Mouse (Mus musculus) layer of hippocampus, postnatal 14 days (tissue): ENCODE measurements at regions not wholly inside any gene's neighbourhood (a gene's known extent, or its start where the extent isn't known, plus 50 kb on each side); places are given as distances from the start of the nearest gene placed in this dataset.

ENCODE experiments used
- DNase-seq, 2 experiments: peaks; one replicate each; pipeline ENCODE4 v3.0.0; 2021 to 2022; ENCODE audit warnings: low spot score in 2 of 2, mixed read lengths in 1 of 2

DNA sequence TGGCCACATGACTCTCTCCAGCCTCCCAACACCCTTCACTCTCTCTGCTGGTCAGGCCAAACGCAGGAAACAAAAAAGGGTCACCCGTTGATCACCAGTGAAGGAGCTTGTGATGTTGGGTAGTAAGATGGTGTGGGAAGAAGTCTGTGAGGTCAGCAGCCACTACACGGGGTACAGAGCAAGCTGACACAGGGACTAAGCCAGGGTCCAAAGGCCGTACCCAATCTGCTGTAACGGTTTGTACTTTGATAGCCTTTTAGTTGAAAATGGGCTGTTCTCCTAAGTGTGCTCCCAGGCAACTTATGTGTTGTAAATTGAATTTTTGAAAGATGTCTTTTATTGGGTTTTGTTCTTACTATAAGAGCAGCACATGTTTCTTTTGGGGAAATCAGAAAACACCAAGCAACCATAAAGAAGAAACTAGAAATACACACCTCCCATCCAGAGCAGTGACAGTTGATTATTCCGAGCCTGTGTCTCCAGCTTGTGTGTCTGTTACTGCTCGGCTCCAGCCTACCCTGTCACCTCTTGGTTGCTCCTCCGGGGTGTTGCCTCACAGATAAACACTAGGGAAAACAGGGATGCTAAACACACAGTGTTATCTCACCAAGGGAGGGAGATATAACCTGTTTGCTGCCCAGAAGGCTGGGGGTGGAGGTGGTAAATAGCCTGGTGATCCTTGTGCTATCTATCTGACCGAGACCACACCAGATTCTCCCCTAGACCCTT is 158.4 kb upstream of the Usp24 start:
- DNase-seq, result no peak

DNA sequence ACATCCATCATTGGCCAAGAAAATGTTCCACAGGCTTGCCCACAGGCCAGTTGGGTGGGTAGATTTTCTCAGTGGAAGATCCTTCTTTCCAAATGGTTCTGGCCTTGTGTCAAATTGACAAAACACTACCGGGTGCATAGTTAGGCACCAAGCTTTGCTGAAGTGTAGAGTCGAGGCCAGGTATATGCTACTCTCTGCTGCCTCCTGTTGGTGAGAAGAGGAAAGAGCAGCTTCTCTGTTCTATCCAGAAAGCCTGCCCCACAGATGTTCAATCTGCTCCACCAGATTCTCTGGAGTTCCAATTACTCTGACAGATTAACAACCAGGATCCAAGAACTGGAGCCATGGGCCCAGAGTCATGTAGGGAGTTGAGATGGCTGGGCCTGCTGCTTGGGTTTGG is 154.4 kb upstream of the Usp24 start:
- peak in 1 of 2 experiments; percentile 31 for DNase-seq

DNA sequence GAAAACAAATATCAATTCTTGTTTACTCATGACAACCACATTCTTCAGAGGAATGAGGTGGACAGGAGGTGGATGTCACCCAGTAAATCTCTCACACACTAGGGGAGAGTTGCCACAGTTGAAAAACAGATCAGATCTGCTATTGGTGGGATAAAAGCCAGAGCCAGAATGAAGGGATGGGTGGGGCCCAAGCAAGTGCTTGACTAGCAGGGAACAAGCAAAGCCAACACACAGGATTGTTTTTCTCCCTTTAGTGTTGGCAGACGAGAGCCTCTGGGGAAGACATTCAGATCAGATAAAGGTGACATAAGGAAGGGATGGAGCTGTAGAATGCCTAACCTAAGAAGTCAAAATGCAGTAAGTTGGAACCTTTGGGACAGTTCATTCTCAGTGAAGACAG is 153.5 kb upstream of the Usp24 start:
- DNase-seq, result no peak

DNA sequence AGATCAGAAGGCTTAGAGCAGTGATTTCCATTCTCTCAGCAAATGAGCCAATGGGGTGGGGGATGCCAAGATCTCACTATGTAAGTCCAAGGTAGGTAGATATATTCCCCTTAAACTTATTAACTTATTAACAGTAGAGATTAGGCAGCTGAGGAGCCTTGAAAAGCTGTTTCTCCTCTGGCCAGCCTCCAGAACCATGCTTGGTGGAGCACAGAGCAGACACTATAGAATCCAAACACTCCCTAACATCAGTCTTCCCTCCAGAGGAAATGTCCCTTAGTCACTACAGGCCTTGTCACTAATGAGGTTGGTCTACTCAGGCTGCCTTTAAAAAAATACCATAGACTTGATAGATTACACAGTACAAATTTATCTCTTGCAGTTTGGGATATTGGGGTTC is 152.8 kb upstream of the Usp24 start:
- no peak for DNase-seq

DNA sequence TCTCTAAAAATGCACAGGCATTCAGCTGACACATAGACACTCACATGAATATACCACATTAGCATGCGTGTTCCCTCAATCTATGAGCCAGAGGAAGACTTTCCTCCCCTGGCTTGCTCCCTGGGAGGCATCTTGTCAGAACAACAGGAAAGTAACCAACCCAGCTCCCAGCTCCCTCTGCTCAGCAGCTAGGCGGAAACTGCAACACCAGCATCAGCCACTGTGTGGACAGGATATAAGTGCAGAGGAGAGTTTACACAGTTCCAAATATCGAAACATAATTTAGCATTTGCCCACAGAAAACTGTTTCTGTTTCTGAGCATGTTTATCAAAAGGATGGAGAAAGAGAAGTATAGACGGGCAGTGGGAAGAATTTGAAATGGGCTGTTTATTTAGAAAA is 148.3 kb upstream of the Usp24 start:
- no peak for DNase-seq

DNA sequence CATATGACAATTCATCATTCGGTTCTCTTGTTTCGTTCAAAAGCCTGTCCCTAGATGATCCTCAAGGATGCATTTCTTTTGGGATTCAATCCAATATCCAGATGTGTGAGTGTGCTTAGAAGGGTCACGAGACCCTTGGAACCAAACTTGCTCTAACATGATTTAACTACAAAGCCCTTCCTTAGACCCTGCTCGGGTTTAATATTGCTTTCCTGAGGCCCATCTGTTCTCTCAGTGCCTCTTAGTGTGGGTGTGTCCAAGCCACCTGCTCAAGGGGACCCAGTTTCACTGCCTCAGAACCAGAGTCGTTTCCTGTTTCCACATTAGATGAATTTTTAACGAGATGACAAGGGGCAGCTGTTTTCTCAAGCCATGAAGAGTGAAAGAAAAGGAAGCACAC is 147.3 kb upstream of the Usp24 start:
- DNase-seq, result no peak

DNA sequence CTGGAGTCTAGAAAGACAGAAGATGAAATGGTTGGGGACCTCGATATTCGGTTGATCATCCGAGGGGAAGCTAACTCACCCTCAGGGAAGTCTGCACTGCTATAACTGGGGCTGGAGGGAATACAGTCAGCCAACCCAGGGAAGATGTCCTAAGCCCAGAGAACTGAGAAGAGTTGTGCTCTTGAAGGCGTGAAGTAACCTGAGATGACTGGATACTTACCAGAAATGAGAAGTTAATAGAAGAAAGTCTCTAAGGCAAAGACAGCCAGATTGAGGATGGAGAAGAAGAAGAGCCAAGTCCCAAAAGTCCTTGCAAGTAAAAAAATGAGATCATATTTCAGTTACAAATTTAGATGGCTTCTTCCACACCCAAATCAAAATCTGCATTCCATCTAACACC is 146.5 kb upstream of the Usp24 start:
- DNase-seq, result no peak

DNA sequence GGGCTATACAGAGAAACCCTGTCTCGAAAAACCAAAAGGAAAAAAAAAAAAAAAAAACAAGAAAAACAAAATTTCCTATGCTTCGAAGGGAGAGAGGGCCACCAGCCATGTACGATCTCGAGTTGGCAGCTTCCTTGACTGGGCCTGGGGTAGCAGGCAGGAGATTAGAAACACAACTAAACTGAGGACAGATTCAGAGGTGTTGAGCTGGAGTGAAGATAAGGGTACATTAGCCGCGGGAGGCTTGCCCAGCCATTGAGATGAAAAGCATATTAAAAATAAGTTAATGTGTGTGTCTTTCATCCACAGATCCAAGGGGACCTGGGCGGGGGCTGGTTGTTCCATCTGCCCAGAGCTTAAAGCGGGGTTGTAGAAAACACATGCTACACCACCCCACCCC is 145.3 kb upstream of the Usp24 start:
- no peak for DNase-seq

DNA sequence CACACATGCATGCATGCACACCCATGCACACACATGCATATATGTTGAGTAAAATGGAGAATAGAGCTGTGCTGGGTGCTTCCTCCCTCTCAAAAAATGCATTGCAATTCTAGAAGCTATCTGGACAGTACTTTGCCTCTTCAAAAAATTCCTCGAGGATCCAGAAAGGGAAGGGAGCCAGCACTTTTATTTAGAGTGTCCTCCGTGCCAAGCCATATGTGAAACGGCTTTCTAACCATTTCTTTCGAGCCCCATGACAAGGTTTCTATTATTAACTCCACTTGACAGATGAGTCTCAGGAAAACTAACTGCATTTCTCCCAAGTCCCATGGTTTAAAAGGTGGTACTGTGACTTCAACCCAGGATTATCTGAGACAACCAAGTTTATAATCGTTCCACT is 140.7 kb upstream of the Usp24 start:
- no peak for DNase-seq

DNA sequence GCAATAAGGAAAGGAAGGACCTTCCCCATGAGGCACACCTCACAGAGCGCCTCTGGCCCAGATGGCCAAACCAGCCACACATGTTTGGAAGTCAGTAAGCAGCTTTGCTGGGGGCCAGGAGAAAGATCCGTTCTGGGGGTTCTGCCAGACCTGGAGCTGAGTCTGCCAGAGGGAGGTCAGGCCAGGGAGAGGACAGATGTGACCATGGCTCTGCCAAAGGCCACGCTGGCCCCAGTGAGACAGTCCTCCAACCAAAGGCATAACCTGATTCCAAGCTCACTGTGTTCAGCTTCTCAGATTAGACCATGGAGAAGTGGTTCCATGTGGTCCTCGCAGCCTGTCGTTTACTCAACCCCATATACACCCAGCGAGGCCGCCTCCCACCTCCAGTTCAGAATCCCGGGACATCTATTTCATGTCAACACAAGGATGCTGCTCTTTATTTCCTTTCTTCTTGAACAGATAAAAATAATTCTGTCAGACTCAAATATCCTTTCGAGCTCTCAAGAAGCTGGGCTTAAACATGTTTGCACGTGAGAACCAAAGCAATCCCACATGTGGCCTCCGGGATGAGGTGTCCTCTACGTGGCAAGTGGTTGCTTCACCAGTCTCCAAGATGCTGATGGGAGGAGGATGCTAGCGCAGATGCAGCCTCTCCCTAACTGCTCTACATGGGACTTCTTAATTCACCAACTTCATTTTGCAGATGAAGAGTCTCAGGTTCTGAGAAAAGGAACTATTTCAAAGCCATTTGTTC is 130.1 kb upstream of the Usp24 start:
- no peak for DNase-seq

DNA sequence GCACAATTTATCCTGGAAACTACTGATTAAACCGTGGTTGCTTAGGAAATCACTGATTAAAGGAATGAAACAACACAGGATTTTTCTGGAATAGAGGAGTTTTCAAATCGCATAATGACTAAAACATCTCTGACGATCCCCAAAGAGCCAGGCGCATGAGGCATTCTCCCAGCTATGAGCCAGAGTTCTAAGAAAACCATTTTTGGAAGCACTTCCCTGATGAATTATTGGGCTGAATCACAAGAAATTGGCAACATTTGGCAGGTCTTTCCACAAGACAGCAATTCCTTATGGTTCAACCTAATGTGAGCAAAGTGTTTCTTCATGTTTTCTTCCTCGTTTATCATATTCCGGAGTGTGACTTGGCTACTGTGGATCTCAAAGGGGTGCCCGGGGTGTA is 129.3 kb upstream of the Usp24 start:
- DNase-seq, result peak in 1 of 2 experiments; percentile 40

DNA sequence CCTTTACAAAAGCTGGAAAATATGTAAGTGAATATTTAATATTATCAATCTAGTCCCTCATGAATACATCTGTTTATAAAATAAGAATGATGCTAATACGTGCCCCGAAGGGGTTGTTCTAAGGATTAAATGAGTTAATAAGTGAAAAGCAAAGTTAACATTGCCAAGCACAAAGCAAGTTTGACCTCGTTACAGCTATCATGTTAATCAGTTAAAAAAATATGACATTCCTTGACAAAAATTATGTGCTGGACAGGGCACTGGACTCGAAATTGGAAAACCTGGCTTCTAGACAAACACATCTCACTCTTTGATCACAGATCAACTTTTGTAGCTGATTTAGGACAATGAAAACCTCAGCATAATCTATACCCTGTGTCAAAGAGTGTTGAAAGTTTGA is 125.8 kb upstream of the Usp24 start:
- DNase-seq, result no peak

DNA sequence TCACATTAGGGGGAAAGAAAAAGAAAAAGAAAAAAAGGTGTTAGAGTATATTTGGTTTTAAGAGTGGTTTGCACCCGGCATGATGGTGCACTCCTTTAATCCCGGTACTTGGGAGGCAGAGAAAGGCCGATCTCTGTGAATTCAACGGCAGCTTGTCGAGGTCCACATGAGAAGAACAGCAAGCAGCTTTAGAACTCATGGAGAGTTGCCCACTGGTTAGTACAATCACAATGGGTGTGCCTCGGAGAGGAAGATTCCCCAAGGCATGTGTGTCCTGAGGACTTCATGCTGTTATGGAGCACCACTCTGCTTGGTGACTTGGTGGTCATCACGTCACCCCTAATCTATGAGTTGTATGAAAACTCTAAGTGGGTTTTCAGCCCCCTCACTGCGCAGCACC is 124.7 kb upstream of the Usp24 start:
- no peak for DNase-seq

DNA sequence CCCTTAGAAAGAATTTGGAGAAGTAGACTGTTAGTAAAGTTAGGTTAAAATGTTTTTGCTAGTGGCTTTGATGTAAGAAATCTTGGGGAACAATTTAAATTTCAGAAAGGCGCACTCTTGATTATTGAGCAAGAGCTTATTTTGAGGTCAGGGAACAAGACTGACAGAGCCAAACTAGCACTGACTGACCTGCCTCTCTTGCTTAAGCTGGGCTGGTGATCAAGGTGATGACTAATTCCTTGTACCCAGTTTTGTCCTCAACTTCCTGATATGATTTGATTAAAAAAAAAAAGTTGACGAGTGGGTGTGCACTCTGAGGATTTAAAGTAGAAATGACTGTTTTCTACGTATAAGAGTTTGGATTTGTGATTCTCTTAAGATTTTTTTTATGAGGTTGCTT is 124.2 kb upstream of the Usp24 start:
- DNase-seq, result no peak

DNA sequence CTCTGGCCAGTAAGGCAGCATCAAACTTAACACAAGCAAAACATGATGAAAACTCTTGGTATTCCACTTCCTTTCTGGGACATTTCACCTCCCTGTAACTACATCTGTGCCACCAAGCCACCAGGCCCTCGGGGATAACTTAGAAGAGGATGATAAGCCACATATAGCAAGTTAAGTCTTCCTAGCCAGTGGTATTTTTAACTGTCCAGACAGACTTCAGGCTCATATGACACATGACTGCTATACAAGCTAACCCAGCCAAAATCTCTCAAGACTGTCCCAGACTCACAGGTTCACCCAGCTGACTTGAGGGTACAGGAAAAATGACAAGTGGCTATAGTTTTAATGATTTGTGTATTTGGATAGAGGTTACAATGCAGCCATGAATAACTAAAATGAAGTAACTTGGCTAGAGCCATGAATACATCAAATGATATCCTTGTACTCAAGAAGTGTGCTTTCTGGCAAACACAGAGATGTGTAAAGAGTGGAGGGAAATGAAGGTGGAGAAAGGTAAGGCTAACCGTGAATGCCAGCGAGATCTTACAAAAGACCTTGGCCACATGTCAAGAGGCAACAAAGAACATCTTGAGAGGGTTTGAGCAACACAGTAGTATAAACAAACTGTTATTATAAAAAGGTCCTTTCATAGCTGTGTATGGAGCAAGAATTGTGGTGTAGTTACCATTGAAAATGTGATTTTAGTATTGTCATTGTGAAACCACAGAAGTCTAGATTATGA is 122.6 kb upstream of the Usp24 start:
- DNase-seq, result no peak

DNA sequence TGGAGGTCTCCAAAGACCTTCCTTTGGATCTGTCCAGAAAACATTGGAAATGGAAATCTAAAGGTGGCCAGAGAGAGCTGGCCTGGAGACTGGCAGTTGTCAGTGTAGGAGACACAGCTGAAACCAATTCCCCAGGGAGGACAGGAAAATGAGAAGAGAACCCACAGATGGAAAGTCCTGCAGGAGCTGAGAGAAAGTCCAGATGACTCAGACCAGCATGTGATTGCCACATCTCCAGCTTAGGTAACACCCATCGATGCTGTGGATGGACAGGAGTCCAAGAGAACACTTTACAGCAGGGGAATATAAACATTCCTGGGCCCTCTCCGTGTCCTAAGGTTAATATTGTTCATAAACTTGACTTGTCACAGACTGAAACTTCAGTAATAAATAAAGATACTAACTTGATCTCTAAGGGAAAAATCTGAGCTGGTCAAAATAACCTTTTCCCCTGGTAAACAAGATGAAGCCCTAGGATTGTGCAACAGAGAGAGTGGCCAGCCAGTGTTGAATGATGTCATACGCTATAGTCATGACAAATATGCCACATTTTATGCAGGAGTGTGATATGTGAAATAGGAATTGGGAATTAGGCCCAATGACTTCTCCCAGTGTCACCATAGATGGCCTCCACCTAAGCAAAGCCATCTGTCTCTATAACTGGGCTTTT is 120.4 kb upstream of the Usp24 start:
- DNase-seq, result no peak

DNA sequence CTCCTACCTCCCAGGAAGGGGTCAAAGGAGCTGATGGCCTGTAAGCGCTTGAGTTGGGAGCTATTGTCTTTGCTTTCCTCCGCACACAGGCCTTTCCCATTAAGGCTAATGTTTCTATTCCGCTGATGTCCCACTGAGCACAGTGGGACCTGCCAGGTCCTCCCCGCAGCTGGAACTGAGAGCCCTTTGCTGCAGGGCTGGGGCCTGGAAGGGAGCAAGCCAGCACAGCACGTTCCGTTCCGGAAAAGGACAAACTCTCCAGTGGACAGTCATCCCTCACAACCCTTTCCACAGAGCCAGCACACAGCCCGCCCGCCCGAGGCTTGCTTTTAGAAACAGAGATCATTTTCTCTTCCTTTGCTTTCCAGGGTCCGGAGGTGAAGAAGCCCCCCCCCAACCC is 116.2 kb upstream of the Usp24 start:
- DNase-seq, result peak in 1 of 2 experiments; percentile 61

DNA sequence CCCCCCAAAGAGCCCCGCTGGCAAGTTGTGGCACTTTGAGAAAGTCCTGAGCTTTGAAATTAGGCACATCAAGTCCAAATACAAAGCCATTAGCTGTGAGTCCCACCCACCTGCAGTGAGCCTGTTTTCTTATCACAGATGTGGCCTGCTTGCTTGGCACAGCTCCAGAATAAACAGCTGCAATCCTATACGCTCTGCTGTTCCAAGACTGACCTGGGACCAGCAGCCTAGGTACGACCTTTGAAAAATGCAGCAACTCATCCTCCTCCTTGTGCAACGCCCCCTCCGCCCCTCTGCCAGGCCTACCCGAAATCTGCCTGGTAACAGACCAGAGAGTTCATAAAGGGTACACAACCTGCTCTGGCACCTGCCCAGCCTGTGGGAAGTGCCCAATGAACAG is 115.8 kb upstream of the Usp24 start:
- DNase-seq, result peak in 1 of 2 experiments; percentile 24

DNA sequence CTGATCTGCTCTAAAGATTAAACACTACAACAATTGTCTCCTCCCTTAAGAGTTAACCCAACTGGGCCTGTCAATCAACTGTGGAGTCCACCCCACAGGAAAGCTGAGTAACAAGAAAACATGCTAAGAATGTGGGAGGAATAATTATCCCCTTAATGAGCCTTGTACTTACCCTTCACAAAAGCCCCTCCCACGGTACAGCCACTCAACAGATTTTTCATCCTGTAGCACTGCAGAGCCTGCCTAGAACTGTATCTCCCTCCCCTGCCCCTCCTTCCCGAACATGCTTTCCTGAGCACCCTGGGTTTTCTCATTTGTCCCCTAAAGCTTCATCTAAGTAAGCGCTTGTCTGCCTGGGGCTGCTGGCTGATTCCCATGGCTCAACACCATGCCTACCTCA is 113.5 kb upstream of the Usp24 start:
- DNase-seq, result peak in 1 of 2 experiments; percentile 34

DNA sequence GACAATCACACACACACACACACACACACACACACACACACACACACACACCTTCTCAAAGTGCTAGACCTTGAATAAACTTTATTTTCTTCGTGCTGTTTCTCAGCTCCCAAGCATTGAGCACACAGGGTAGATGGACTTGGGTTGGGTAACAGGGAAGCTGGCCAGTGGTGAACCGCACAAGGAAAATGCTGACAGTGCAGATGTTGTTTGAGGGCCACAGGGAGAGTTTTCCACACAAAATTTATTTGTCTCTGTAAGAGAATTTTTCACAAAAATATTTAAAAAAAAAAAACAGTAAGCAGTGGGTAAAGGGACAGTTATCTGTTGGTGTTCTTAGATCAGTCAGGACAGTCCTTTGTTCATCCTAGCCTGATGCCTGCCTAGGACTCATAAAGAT is 110.8 kb upstream of the Usp24 start:
- DNase-seq, result no peak

DNA sequence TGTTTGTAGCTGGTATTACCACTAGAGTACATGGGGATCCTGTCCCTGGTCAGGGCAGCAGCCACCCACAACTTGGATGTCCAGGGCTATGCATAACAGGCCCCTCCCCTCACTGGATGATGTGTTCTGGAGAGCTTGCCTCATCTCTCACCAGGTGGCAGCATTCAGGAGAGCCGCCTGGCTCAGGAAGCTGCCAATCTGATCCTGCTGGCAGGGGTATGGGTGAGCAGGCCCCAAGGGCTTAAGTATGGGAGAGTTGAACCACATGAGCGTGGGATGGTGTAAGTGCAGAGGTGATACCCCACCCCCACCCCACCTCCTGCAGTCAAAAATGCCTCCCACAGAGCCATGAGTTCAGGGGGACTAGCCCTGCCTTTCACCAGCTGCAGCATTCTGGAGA is 110.0 kb upstream of the Usp24 start:
- no peak for DNase-seq

DNA sequence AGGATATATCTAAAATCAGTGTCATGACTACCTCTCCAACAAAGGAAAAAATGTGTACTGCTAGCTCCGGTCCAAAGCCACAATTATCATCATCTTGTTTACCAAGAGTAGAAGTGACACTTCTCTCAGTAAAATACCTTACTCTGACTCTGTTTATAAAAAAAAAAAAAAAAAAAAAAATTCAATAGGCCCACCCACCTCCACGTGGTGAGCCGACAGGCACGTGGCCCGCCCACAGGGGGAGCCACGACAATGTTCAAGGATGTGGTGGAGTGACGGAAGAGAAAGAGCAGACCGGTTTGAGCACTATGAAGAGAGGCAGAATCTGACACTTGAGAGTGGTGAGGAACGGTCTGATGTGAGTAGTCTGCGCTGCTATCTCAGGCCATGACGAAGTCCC is 106.5 kb upstream of the Usp24 start:
- DNase-seq, result no peak
